Mouse (Mus musculus) hindbrain, embryonic 12.5 days (tissue): ENCODE results near the gene Tbc1d16. TPM values are rescaled to one million over a fixed set of nuclear protein-coding genes. Genes with fewer than 3 reads are reported as not detected.

Experiments used
- ATAC-seq: fragments of 200-750 bp; cut with Nextera tagmentation; 2 replicates; pipeline ENCODE4 v1.8.0; 2017; ENCODE audit warnings: moderate TSS enrichment; ENCODE audit not compliant: low FRiP score
- H3K27ac ChIP-seq: fragments of 300-500 bp; sonication (generic); 2 replicates; pipeline ENCODE4 v1.5.1; 2016; ENCODE audit warnings: mild to moderate bottlenecking
- H3K27me3 ChIP-seq: fragments of 300-500 bp; sonication (generic); 2 replicates; pipeline ENCODE4 v1.6.1; 2016; ENCODE audit warnings: mild to moderate bottlenecking
- H3K36me3 ChIP-seq: fragments of 300-500 bp; sonication (generic); 2 replicates; pipeline ENCODE4 v1.6.1; 2016; ENCODE audit warnings: mild to moderate bottlenecking
- H3K4me1 ChIP-seq: fragments of 300-500 bp; sonication (generic); 2 replicates; pipeline ENCODE4 v1.6.1; 2016
- H3K4me2 ChIP-seq: fragments of 300-500 bp; sonication (generic); replicated peaks from 2 replicates; pipeline ENCODE4 v1.6.1; 2016; ENCODE audit warnings: mild to moderate bottlenecking
- H3K4me3 ChIP-seq: fragments of 300-500 bp; sonication (generic); 2 replicates; pipeline ENCODE4 v1.5.1; 2016; ENCODE audit warnings: mild to moderate bottlenecking
- H3K9ac ChIP-seq: fragments of 300-500 bp; sonication (generic); 2 replicates; pipeline ENCODE4 v1.6.1; 2016; ENCODE audit warnings: mild to moderate bottlenecking, moderate library complexity
- H3K9me3 ChIP-seq: fragments of 300-500 bp; sonication (generic); replicated peaks from 2 replicates; pipeline ENCODE4 v1.6.1; 2016; ENCODE audit warnings: mild to moderate bottlenecking
- WGBS: fragments of 180-500 bp; shearing (Covaris S2); methylation state at CpG from one replicate; pipeline ENCODE4 v1.1.7; 2016; 5-methylcytosine and 5-hydroxymethylcytosine counted together
- polyA plus RNA-seq: library from polyadenylated mRNA; unstranded; fragments of >200 nt; fragmentation: Nextera tagmentation; extraction: Ambion mirVana; gene quantifications from 2 replicates; pipeline ENCODE4 v1.2.1, GENCODE M21; 2016

Tbc1d16 gene
- polyA plus RNA-seq, 1 experiment from 2014 or later: 36.7 TPM

DNA sequence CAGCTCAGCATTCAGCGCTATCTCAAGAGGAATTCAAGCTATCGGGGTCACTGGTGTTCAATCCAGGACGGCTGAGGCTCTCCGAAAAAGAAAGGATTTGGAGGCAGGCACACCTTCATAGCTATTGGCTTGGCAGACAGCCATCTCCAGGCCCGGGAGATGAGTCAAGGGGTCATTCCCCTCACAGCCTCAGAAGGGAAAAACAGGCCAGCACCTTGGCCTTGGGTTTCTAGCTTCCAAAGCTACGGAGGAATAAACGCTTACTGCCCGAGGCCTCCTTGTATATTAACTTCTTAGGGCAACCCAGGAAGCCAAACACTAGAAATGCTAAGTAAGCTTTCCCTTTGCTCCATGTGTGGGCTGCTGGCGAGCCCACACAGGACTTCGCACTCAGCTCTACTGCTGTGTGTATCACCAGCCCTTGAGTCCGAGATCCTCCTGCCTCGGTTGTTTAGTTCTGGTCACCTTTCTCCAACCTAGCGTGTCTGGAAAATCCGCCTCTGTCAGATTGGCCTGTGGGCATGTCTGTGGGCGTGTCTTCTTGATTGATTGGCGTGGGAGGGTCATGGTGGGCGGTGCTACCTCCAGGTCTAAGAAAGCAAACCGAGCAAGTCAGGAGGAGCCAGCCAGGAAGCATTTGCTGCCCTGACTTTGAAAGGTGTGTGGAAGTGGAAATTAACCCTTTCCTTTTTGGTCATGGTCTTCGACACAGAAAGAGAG is 15.0 kb downstream of the Tbc1d16 start:
- ATAC-seq: no peak
- H3K9ac ChIP-seq: no peak overlapping the region
- H3K9me3 ChIP-seq: no peaks in the 10 kb centered on the region
- peaks cover 60% of the 10 kb centered on the region for H3K4me1 ChIP-seq
- H3K27me3 ChIP-seq: no peaks in the 10 kb centered on the region
- WGBS: 65% methylated on average over 19 of the region's 19 CpGs
- no peak overlapping the region for H3K4me2 ChIP-seq
- no peak overlapping the region for H3K27ac ChIP-seq
- H3K36me3 ChIP-seq: peaks cover 18% of the 10 kb centered on the region
- no peak overlapping the region for H3K4me3 ChIP-seq

DNA sequence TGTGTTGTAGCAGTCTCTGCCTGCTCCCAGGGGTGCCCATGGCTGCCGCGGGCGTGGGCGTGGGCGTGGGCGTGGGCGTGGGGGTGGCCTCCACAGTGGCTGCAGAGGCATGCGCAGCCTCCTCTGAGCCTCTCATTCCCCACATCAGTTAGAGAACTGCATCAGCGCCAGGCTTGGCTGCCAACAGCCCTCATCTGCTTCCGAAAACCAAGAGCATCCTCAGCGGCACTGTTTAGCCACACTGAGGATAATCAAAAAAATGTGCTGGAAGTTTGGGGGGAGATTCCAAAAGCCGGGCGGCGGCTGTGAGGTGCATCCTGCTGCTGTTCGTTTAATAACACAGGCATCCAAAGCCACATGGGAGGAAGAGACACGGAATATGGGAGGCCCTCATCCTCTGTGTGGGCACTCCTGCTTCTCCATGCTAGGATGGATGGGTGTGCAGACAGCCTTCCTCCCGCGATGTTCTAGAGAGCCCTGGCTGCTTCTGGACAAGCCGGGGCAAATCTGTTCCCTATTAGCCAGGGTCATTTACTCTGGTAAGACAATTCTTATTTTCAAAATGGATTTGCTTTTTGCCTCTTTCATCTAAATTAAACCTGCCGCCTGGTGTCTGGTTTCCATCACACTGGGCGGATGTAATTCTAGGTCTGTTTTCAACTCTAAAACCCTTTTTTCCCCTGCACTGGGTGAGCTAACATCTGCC is 16.5 kb downstream of the Tbc1d16 start:
- H3K4me3 ChIP-seq: no peak overlapping the region
- no peaks in the 10 kb centered on the region for H3K9me3 ChIP-seq
- H3K4me1 ChIP-seq: peaks cover 55% of the 10 kb centered on the region
- no peak overlapping the region for H3K4me2 ChIP-seq
- H3K27ac ChIP-seq: no peak overlapping the region
- no peaks in the 10 kb centered on the region for H3K27me3 ChIP-seq
- no peak overlapping the region for H3K9ac ChIP-seq
- 84% methylated on average over 21 of the region's 21 CpGs for WGBS
- no peak for ATAC-seq
- peaks cover 29% of the 10 kb centered on the region for H3K36me3 ChIP-seq

DNA sequence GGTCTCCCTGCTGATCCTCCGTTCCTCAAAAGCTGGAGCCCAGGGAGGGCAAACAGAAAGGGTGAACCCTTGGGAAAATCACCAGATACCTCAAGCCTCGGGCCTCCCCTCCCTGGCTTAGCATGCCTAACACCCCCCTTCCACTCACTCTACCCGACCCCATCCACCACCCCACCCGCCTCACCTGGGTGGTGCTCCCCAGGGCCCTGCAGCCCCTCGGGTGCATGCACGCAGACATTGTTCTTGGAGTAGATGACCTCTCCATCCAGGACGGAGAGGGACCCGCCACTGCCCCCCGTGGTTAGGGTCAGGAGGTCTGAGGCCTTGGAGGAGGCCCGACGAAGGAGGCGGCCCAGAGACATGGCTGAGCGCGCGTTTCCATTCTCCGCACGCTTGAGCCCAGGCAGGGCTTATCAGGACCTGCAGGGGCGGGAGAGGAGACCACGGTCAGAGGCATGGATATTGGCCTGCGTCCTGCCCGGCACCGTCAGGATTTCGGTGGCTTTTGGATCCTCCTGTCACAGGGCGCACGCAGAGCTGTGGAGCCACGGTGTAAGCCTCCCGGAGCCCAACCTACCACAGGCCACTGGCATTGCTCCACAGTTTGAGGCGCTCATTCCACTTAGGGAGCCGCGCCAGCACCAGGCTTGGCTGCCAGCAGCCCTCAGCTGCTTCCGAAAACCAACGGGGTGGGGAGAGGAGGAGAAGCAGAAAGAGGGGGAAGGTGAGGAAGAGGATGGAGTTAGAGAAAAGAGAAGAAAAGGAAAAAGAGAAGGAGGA is 17.8 kb downstream of the Tbc1d16 start:
- no peak overlapping the region for H3K4me2 ChIP-seq
- no peaks in the 10 kb centered on the region for H3K9me3 ChIP-seq
- no peak overlapping the region for H3K9ac ChIP-seq
- H3K27ac ChIP-seq: no peak overlapping the region
- peaks cover 42% of the 10 kb centered on the region for H3K4me1 ChIP-seq
- no peak for ATAC-seq
- H3K4me3 ChIP-seq: no peak overlapping the region
- H3K27me3 ChIP-seq: no peaks in the 10 kb centered on the region
- 67% methylated on average over 32 of the region's 32 CpGs for WGBS
- peaks cover 34% of the 10 kb centered on the region for H3K36me3 ChIP-seq

DNA sequence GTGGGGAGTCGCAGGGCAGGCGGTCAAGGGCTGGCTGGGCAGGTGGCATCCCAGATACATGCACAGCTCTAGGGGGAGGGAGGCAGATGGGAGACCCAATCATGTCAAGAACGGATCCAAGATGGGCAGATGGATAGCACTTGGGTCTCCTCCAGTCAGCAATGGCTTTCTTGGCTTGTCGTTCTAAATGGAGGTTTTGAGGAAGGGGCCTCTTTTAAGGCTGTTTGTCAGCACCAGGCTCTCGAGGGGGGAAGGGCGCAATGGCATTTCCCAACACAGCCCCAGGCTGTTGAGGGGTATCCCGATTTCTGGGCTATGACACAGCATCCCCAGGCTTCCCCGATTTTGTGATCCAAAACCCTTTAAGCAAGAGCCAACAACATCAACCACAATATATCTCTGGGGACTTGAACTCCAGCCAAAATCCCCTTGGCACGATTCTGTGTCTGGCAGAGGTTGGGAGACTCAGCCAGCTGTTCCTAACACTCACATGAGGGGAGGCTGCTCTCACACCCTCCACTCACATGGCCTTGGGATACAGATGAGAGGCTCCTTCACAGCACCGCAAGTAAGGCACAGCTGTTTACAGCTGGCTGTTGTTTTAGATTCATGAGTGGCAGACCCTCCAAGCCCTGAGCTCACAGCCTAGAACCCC is 18.8 kb downstream of the Tbc1d16 start:
- WGBS: 81% methylated on average over 10 of the region's 10 CpGs
- Histone ChIP-seq H3K9me3 (no peaks in the 10 kb centered on the region), H3K36me3 (peaks cover 38% of the 10 kb centered on the region), H3K4me2 (no peak overlapping the region), H3K4me1 (peaks cover 32% of the 10 kb centered on the region), H3K27ac (no peak overlapping the region), H3K4me3 (no peak overlapping the region), H3K27me3 (no peaks in the 10 kb centered on the region), H3K9ac (no peak overlapping the region)
- no peak for ATAC-seq

DNA sequence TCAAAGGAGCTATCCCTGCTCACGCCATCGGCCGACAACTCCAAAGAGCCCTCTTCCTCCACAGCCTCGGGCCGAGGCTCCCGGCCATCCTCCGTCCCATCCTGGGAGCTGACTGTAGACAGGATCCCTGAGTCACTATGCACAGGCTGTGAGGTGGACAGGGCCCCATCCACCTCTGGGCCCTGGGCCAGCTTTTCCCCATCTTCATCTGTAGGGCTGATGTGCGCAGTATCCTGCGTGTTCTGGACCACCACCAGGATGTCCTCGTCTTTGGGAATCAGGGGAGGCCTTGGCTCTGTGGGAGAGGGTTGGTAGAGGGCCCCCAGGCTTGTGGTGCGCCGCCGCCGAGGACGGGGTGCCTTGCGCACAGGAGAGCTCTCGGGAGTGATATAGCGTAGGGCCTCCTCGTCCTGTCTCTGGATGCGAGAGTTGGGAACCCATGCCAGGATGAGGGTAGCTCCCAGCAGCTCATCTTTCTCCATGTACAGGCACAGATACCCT is 19.4 kb downstream of the Tbc1d16 start:
- H3K9me3 ChIP-seq: no peaks in the 10 kb centered on the region
- no peak overlapping the region for H3K4me3 ChIP-seq
- H3K9ac ChIP-seq: no peak overlapping the region
- H3K36me3 ChIP-seq: peaks cover 38% of the 10 kb centered on the region
- no peak for ATAC-seq
- no peak overlapping the region for H3K27ac ChIP-seq
- H3K4me1 ChIP-seq: peaks cover 28% of the 10 kb centered on the region
- 92% methylated on average over 20 of the region's 20 CpGs for WGBS
- H3K4me2 ChIP-seq: no peak overlapping the region
- H3K27me3 ChIP-seq: no peaks in the 10 kb centered on the region

DNA sequence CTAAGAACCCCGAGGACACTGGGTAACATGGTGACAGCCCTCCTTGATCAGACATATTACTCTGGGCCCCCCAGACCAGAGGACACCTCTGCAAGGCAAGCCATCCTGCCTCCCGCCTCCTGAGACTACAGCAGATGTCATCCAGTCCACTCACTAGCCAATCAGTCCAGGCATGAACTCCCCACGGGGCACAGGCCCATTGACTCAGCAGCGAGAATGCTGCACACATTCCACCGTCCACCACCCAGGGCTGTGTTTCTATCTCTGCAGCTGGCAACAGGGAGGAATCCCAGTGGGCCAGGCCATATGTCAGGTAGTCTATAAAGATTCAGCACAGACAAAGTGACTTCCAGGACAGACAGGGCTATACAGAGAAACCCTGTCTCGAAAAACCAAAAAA is 20.3 kb downstream of the Tbc1d16 start:
- no peak overlapping the region for H3K27ac ChIP-seq
- H3K27me3 ChIP-seq: no peaks in the 10 kb centered on the region
- peaks cover 23% of the 10 kb centered on the region; the same call in 1 of the 2 replicates for H3K4me1 ChIP-seq
- 68% methylated on average over 6 of the region's 6 CpGs for WGBS
- no peak overlapping the region for H3K9ac ChIP-seq
- no peaks in the 10 kb centered on the region for H3K9me3 ChIP-seq
- no peak for ATAC-seq
- no peak overlapping the region for H3K4me3 ChIP-seq
- peaks cover 38% of the 10 kb centered on the region for H3K36me3 ChIP-seq
- H3K4me2 ChIP-seq: no peak overlapping the region

DNA sequence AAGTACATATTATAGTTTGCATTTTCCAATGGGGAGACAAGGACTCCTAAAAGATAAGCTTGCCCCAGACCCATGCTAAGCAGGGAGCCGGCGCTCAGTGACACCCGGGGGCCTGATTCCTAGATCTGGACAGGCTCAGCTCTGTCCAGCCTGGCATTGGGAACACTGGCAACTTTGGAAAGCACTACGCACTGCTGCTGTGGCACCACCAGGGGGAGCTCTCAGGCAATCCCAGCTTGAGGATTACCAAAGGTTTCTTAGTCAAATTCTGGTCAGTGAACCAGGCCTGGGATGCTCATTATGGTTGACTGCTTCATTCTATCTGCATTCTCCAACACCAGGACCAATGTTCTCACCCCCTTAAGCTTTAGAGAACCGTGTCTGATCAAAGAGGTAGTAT is 21.7 kb downstream of the Tbc1d16 start:
- H3K27me3 ChIP-seq: no peaks in the 10 kb centered on the region
- H3K4me3 ChIP-seq: no peak overlapping the region
- H3K27ac ChIP-seq: no peak overlapping the region
- H3K36me3 ChIP-seq: peaks cover 46% of the 10 kb centered on the region
- H3K4me2 ChIP-seq: no peak overlapping the region
- 34% methylated on average over 5 of the region's 5 CpGs for WGBS
- ATAC-seq: no peak
- no peaks in the 10 kb centered on the region for H3K9me3 ChIP-seq
- peaks cover 19% of the 10 kb centered on the region; the same call in 1 of the 2 replicates for H3K4me1 ChIP-seq
- H3K9ac ChIP-seq: no peak overlapping the region

DNA sequence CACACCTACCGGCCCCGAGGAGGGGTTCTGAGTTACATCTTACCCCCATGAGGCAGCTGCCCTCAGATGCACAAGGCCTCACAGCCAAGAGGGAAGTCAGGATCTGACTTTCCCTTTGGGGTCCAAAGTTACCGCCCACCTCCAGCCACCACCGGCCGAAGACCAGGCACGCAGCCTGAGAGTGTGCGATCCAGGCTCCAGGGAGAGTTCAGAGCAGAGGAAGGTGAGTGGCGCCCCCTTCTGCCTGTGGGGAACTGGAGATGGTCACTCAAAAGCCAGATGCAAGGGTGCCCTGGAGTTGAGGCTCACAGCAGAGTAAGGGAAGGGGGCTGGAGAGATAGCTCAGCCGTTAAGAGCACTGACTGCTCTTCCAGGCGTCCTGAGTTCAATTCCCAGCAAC is 22.6 kb downstream of the Tbc1d16 start:
- no peak overlapping the region for H3K9ac ChIP-seq
- no peaks in the 10 kb centered on the region for H3K27me3 ChIP-seq
- H3K4me1 ChIP-seq: peaks cover 16% of the 10 kb centered on the region; the same call in 1 of the 2 replicates
- no peak overlapping the region for H3K4me3 ChIP-seq
- H3K36me3 ChIP-seq: peaks cover 47% of the 10 kb centered on the region
- no peak overlapping the region for H3K27ac ChIP-seq
- 89% methylated on average over 10 of the region's 10 CpGs for WGBS
- no peaks in the 10 kb centered on the region for H3K9me3 ChIP-seq
- H3K4me2 ChIP-seq: no peak overlapping the region
- ATAC-seq: no peak

DNA sequence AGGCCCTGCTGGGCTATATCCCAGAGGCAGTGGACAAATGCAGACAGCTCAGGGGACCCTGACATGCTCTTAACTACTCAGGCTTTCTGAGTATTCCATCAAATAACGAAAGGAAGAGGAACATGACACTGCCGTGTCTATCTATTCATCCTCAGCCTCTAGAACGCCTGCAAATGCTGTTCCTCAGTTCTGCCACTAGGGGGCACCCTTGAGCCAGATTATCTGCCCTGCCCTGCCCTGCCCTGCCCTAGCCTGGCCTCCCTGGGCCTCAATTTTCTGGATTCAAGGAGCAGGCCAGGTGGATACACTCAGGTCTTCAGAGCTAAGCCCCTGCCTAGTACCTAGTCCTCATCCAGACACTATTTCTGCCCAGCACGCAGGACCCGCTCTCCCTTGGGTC is 24.9 kb downstream of the Tbc1d16 start:
- Histone ChIP-seq H3K4me1 (no peaks in the 10 kb centered on the region; the same call in 1 of the 2 replicates), H3K27me3 (no peaks in the 10 kb centered on the region), H3K9ac (no peak overlapping the region), H3K27ac (no peak overlapping the region), H3K36me3 (peaks cover 38% of the 10 kb centered on the region), H3K4me3 (no peak overlapping the region), H3K4me2 (no peak overlapping the region), H3K9me3 (no peaks in the 10 kb centered on the region)
- WGBS: 51% methylated on average over 5 of the region's 5 CpGs
- no peak for ATAC-seq

DNA sequence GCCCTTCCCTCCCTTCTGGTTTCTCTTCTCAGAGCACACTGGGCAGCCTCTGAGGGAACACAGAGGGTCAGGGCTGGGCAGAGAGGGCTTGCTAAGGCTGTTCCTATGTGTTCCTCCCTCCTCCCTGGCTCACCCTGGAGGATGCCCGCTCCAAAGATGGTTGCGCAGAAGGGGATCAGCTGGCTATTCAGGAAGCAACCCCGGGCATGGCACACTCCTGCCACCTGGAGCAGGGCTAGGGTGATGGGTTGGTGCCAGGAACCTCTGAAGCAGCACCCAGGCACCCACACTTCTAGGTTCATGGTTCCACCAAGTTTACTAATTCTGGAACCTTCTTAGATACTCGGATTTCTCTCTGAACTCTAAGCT is 29.1 kb downstream of the Tbc1d16 start:
- no peak overlapping the region for H3K27ac ChIP-seq
- H3K9me3 ChIP-seq: no peaks in the 10 kb centered on the region
- H3K27me3 ChIP-seq: no peaks in the 10 kb centered on the region
- no peak for ATAC-seq
- H3K4me1 ChIP-seq: no peaks in the 10 kb centered on the region; the same call in 1 of the 2 replicates
- no peak overlapping the region for H3K4me3 ChIP-seq
- H3K36me3 ChIP-seq: peaks cover 22% of the 10 kb centered on the region
- no peak overlapping the region for H3K9ac ChIP-seq
- H3K4me2 ChIP-seq: no peak overlapping the region
- 82% methylated on average over 4 of the region's 4 CpGs for WGBS

DNA sequence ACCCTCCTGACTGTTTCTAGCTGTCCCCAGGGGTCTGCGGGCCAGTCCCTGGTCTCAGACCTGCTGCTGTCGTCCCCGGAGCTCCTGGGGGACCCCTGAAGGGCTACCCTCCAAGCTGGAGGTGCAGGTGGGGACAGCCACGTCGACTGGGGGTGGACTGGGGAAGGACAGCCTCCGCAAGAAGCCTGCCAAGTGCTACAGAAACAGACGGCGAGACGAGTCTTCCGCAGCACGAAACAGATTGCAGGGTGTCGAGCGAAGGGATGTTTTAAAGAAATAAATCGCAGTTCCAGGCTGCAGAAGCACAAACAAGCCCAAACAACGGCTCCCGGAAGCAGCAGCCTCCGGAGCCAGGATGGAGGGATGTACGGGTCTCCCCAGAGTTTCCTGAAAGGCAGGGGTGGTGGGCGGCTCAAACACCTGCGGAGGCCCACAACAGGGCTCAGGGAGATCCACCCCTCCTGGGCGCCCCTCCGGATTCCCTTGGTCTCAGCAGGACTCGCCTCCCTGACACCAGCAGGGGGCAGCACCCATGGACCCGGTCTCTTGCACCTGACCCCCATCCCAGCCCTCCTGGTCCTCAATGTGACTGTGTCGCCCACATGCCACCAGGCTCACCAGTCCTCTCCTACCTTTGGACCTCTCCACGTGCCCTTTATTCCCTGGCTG is 29.6 kb downstream of the Tbc1d16 start:
- H3K4me1 ChIP-seq: no peaks in the 10 kb centered on the region; the same call in 1 of the 2 replicates
- WGBS: 59% methylated on average over 23 of the region's 26 CpGs
- no peak overlapping the region for H3K27ac ChIP-seq
- H3K9me3 ChIP-seq: no peaks in the 10 kb centered on the region
- no peak for ATAC-seq
- peaks cover 22% of the 10 kb centered on the region for H3K36me3 ChIP-seq
- no peak overlapping the region for H3K4me3 ChIP-seq
- no peak overlapping the region for H3K4me2 ChIP-seq
- 0 out of 2 replicates have a peak overlapping the region, but pooled peaks have one; percentile 32 for H3K9ac ChIP-seq
- no peaks in the 10 kb centered on the region for H3K27me3 ChIP-seq
